Mouse (Mus musculus) heart, postnatal 0 days (tissue): Measurements from ENCODE around the gene Acsl5. TPM values are rescaled to one million over a fixed set of nuclear protein-coding genes. Genes with fewer than 3 reads are reported as not detected.
A peak's percentile ranks its signal among the peaks of the same experiment; 100 is the strongest.

Experiments used
- ATAC-seq: fragments of 200-750 bp; cut with Nextera tagmentation; 2 replicates; pipeline ENCODE4 v1.8.0; 2017; ENCODE audit warnings: low read depth, moderate number of reproducible peaks, moderate library complexity; ENCODE audit not compliant: insufficient read depth
- DNase-seq: peaks from one replicate; pipeline ENCODE4 v3.0.0-alpha.2; 2016; ENCODE audit warnings: low spot score
- H3K27ac ChIP-seq: fragments of 300-500 bp; sonication (generic); 2 replicates; pipeline ENCODE4 v1.5.1; 2014; ENCODE audit warnings: low read depth, mild to moderate bottlenecking
- H3K27me3 ChIP-seq: fragments of 300-500 bp; sonication (generic); 2 replicates; pipeline ENCODE4 v1.6.1; 2014; ENCODE audit warnings: low read length, mixed read lengths; ENCODE audit not compliant: control insufficient read depth, insufficient read depth
- H3K36me3 ChIP-seq: fragments of 300-500 bp; sonication (generic); replicated peaks from 2 replicates; pipeline ENCODE4 v1.6.1; 2014; ENCODE audit warnings: low read length, mixed read lengths; ENCODE audit not compliant: control insufficient read depth, insufficient read depth
- H3K4me1 ChIP-seq: fragments of 300-500 bp; sonication (generic); 2 replicates; pipeline ENCODE4 v1.6.1; 2014; ENCODE audit warnings: antibody characterized with exemption; ENCODE audit not compliant: control insufficient read depth, insufficient read depth
- H3K4me2 ChIP-seq: fragments of 300-500 bp; sonication (generic); 2 replicates; pipeline ENCODE4 v1.6.1; 2014; ENCODE audit warnings: low read depth, mild to moderate bottlenecking, low read length, moderate library complexity
- H3K4me3 ChIP-seq: fragments of 300-500 bp; sonication (generic); 2 replicates; pipeline ENCODE4 v1.5.1; 2014; ENCODE audit warnings: low read depth, low read length
- H3K9ac ChIP-seq: fragments of 300-500 bp; sonication (generic); replicated peaks from 2 replicates; pipeline ENCODE4 v1.6.1; 2014; ENCODE audit warnings: low read depth, low read length, mixed read lengths
- H3K9me3 ChIP-seq: fragments of 300-500 bp; sonication (generic); replicated peaks from 2 replicates; pipeline ENCODE4 v1.6.1; 2016; ENCODE audit warnings: low read length; ENCODE audit not compliant: control insufficient read depth
- CTCF ChIP-seq: IDR thresholded peaks from 2 replicates; pipeline ENCODE4 v1.5.1; 2016; ENCODE audit warnings: antibody characterized with exemption, control low read depth, low read depth
- EP300 ChIP-seq: IDR thresholded peaks from 2 replicates; pipeline ENCODE4 v1.6.1; 2016; ENCODE audit warnings: antibody characterized with exemption, low read depth
- WGBS: fragments of 180-500 bp; shearing (Covaris S2); extraction: QIAGEN DNeasy Blood & Tissue Kit; methylation state at CpG from one replicate; pipeline ENCODE4 v1.1.7; 2014; 5-methylcytosine and 5-hydroxymethylcytosine counted together
- polyA plus RNA-seq: library from polyadenylated mRNA; unstranded; fragments of >200 nt; fragmentation: Nextera tagmentation; extraction: Ambion mirVana; gene quantifications from 2 replicates; pipeline ENCODE4 v1.2.1, GENCODE M21; 2015
- total RNA-seq: library from RNA; depleted of rRNA; stranded (reverse); fragments of >200 nt; gene quantifications from 2 replicates; pipeline ENCODE4 v1.2.3, GENCODE M21; 2014; ENCODE audit warnings: low replicate concordance

Acsl5 gene
- total and polyA plus RNA-seq, 2 experiments from 2014 or later = 15.8 to 28.1 TPM

DNA sequence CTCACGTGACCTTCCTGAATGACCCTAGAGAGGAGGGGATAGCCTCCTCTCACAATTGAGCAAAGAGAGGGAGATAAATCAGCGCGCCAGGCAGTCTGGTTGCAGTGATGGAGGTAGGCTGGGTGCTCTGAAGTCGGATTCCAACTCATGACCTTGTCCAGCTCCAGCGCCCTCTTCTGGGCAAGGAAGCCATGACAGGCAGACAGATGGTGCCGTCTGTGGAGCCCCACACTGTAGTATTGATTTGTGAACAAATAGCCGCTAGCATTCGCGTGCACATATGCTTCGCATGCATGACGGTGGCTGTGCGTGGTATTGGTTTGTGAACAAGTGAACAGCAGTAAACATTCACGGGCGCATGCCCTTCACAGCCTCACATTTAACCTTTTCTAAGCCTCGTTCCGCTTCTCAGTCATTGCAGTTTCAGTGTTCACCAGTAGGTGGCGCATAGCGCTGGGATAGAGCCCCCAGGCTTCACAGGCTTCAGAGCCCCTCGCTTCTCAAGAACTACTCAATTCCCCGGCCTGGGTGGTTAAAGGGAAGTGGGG is 33.5 kb upstream of the Acsl5 start:
- Histone ChIP-seq H3K4me2 (peak overlapping the region; percentile 65), H3K4me1 (no peaks in the 10 kb centered on the region), H3K9ac (no peak overlapping the region), H3K4me3 (peak overlapping the region; percentile 47), H3K27ac (no peak overlapping the region), H3K9me3 (no peaks in the 10 kb centered on the region), H3K36me3 (no peaks in the 10 kb centered on the region), H3K27me3 (no peaks in the 10 kb centered on the region)
- TF ChIP-seq EP300 (no peak), CTCF (peak; percentile 80)
- 4% methylated on average over 20 of the region's 20 CpGs for WGBS
- peak; percentile 68 for DNase-seq
- ATAC-seq = peak; percentile 78

DNA sequence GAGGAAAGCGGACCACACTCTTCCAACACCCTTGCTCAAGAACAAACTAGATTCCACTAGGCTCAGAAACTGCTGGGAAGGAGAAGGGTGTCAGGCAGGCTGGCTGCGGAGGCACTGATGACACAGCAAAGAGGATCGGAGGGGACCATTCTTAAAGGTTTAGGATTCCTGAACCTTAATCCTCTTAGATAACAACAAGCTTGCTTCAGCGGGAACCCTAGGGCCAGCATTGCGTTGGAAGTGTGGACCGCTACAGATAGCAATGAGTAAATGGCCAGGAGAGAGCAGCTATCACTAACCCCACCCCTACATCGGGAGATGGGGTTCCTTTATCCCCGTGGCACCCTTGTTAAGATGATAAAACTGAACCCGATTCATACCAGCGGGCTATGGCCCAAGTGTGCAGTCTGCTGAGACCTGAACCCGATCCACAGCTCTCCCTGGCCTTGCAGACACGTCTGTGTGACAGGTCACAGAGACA is 33.0 kb upstream of the Acsl5 start:
- H3K9ac ChIP-seq = no peak overlapping the region
- 14% methylated on average over 12 of the region's 12 CpGs for WGBS
- peak; percentile 39 for ATAC-seq

DNA sequence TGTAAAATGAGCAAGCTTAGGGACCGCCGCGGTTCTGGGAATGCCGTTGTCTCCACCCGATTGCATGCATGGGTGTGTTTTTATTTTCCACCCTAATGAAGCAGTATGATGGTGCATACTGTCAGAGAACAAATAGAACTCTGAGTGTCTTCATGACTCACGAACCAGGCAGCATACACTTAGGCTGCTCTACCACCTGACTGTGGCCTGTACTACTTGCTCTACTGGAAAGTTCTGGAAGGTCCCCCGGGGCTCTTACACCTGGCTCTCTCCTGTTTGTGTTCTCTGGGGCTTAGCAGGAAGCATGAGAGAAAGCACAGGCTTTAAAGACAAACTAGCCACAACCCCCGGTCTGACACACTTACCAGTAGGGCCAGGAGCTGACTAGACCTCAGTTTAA is 32.4 kb upstream of the Acsl5 start:
- no peak overlapping the region for H3K4me2 ChIP-seq
- H3K4me3 ChIP-seq = no peak overlapping the region
- H3K9me3 ChIP-seq = no peaks in the 10 kb centered on the region
- WGBS = 69% methylated on average over 8 of the region's 8 CpGs
- H3K27me3 ChIP-seq = no peaks in the 10 kb centered on the region
- no peak for ATAC-seq
- no peak for TF ChIP-seq EP300
- TF ChIP-seq CTCF = no peak
- H3K36me3 ChIP-seq = no peaks in the 10 kb centered on the region
- DNase-seq = no peak
- H3K27ac ChIP-seq = no peak overlapping the region
- H3K4me1 ChIP-seq = no peaks in the 10 kb centered on the region
- no peak overlapping the region for H3K9ac ChIP-seq

More for the DNA sequence above, 33.0 kb upstream of the Acsl5 start:
- Histone ChIP-seq H3K9me3 (no peaks in the 10 kb centered on the region), H3K4me3 (peak overlapping the region; percentile 47), H3K4me1 (no peaks in the 10 kb centered on the region), H3K27me3 (no peaks in the 10 kb centered on the region), H3K27ac (no peak overlapping the region), H3K36me3 (no peaks in the 10 kb centered on the region), H3K4me2 (peak overlapping the region; percentile 65)
- DNase-seq = no peak
- TF ChIP-seq CTCF = no peak
- no peak for TF ChIP-seq EP300

DNA sequence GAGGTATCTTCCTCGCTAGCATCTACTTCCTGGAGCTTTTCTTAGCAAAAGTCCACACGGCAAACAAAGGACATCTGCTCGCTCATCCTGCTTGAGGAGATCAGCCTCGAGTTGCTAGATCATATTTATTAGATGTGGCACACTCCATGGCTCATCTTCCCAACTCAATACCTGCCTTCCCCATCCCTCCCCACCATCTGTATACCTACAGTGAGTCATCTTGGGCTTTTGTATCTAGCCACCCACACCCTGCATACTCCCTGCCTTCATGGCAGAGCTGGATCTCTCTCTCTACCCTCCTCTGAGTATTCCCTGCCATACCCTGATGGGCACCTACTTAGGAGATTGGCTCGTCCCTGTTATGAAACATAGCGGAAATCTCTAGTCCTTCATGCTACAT is 30.5 kb upstream of the Acsl5 start:
- no peak overlapping the region for H3K9ac ChIP-seq
- H3K36me3 ChIP-seq = no peaks in the 10 kb centered on the region
- 66% methylated on average over 6 of the region's 6 CpGs for WGBS
- H3K27ac ChIP-seq = no peak overlapping the region
- ATAC-seq (no peak), DNase-seq (no peak)
- no peak overlapping the region for H3K4me3 ChIP-seq
- no peaks in the 10 kb centered on the region for H3K27me3 ChIP-seq
- H3K4me2 ChIP-seq = no peak overlapping the region
- TF ChIP-seq EP300 (no peak), CTCF (no peak)
- H3K9me3 ChIP-seq = no peaks in the 10 kb centered on the region
- H3K4me1 ChIP-seq = no peaks in the 10 kb centered on the region

DNA sequence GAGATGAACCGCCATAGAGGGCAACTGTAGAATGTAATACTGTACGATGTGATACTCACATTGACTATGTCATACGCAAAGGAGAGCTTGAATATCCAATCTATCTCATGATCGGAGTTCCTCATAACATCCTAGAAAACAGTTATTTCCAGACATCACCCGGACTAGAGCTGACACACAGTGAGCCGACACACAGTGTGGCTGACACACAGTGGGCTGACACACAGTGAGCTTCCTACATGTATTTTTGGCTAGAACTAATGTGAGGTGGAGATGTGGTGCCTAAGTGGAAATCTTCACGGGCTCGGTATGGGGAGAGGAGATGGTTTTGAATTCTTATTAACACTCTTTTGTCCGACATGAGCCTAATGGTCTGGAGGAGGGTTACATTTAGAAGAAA is 29.5 kb upstream of the Acsl5 start:
- ATAC-seq = no peak
- 88% methylated on average over 9 of the region's 9 CpGs for WGBS

DNA sequence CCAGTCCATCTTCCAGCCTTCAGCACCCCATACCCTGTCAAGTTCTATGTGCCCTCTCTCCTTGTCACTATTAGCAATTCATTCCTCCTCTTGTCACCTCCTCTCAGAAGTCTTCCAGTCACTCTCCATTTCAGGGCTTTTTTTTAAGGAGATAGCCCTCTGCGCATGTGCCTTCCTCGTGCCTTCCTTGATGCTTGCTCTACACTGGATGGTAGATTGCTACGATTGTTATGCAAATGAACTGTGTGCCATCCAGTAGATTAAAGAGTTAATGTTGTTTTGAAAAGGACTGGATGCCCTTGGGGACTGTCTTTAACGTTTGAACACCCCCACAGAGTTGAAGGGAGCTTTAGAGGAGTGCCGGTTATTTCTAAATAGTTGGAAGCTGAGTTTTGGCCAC is 25.1 kb upstream of the Acsl5 start:
- no peak for DNase-seq
- no peaks in the 10 kb centered on the region for H3K4me1 ChIP-seq
- 63% methylated on average over 5 of the region's 5 CpGs for WGBS
- no peak overlapping the region for H3K4me2 ChIP-seq
- H3K9ac ChIP-seq = no peak overlapping the region
- no peak for TF ChIP-seq CTCF
- no peak for TF ChIP-seq EP300
- ATAC-seq = no peak
- H3K27ac ChIP-seq = no peak overlapping the region
- H3K27me3 ChIP-seq = no peaks in the 10 kb centered on the region
- no peak overlapping the region for H3K4me3 ChIP-seq
- H3K9me3 ChIP-seq = no peaks in the 10 kb centered on the region
- no peaks in the 10 kb centered on the region for H3K36me3 ChIP-seq

More for the DNA sequence above, 29.5 kb upstream of the Acsl5 start:
- no peak overlapping the region for H3K4me2 ChIP-seq
- H3K9ac ChIP-seq = no peak overlapping the region
- H3K9me3 ChIP-seq = no peaks in the 10 kb centered on the region
- no peaks in the 10 kb centered on the region for H3K27me3 ChIP-seq
- no peaks in the 10 kb centered on the region for H3K36me3 ChIP-seq
- H3K27ac ChIP-seq = no peak overlapping the region
- DNase-seq = no peak
- no peak for TF ChIP-seq CTCF
- TF ChIP-seq EP300 = no peak
- H3K4me3 ChIP-seq = no peak overlapping the region
- no peaks in the 10 kb centered on the region for H3K4me1 ChIP-seq
